Mouse (Mus musculus) regulatory T cell (primary cell): ENCODE measurements around the gene Rxrb.

Experiments
- in situ Hi-C: fragments of 300-600 bp; cut with MboI, MseI; formaldehyde crosslinking; loops from one replicate; pipeline ENCODE4 v1.15.1; 2025; ENCODE audit warnings: high pct_unique_total_duplicates

The Rxrb gene

GRCm38 (mm10) chr17:34024861-34025755, 6.5 kb upstream of the Rxrb start:
- in situ Hi-C loops, result loop anchor here (5.0 to 25.0 kb wide), 2 partner anchors 68 to 812 kb away; partner anchors contain the start of genes Dxo, Rps18, Stk19 and Vps52

- in situ Hi-C loops, result loop anchor here (25.0 kb wide), 1 partner anchor 812 kb away; the partner anchor contains the start of genes Dxo and Stk19
Measured at GRCm38 (mm10) chr17:34025756-34026151, 5.9 kb upstream of the Rxrb start.

- in situ Hi-C loops, result loop anchor here (25.0 kb wide), 1 partner anchor 811 kb away; the partner anchor contains the start of genes Dxo and Stk19
Measured at GRCm38 (mm10) chr17:34026221-34026620, 5.4 kb upstream of the Rxrb start.

- in situ Hi-C loops, result loop anchor here (25.0 kb wide), 1 partner anchor 810 kb away; the partner anchor contains the start of genes Dxo and Stk19
Measured at GRCm38 (mm10) chr17:34026917-34027655, 4.5 kb upstream of the Rxrb start.

GRCm38 (mm10) chr17:34027656-34028223, 3.9 kb upstream of the Rxrb start, which contains the start of gene H2-Ke6:
TSS of gene H2-Ke6 (minus strand) at chr17:34028060.
- in situ Hi-C loops, result loop anchor here (25.0 kb wide), 1 partner anchor 810 kb away; the partner anchor contains the start of genes Dxo and Stk19

- in situ Hi-C loops, result loop anchor here (25.0 kb wide), 1 partner anchor 809 kb away; the partner anchor contains the start of genes Dxo and Stk19
Measured at GRCm38 (mm10) chr17:34028501-34029149, 3.0 kb upstream of the Rxrb start.

- in situ Hi-C loops, result loop anchor here (25.0 kb wide), 1 partner anchor 808 kb away; the partner anchor contains the start of genes Dxo and Stk19
Measured at GRCm38 (mm10) chr17:34029150-34029889, 2.3 kb upstream of the Rxrb start.

- in situ Hi-C loops, result loop anchor here (10.0 to 25.0 kb wide), 2 partner anchors 615 to 807 kb away; partner anchors contain the start of genes Atf6b, Dxo, Fkbpl and Stk19
Measured at GRCm38 (mm10) chr17:34029890-34030595, 1.6 kb upstream of the Rxrb start.

- in situ Hi-C loops, result loop anchor here (10.0 to 25.0 kb wide), 2 partner anchors 614 to 806 kb away; partner anchors contain the start of genes Atf6b, Dxo, Fkbpl and Stk19
Measured at GRCm38 (mm10) chr17:34030861-34031326, 718 bp upstream of the Rxrb start.

- in situ Hi-C loops, result loop anchor here (10.0 to 25.0 kb wide), 2 partner anchors 613 to 805 kb away; partner anchors contain the start of genes Atf6b, Dxo, Fkbpl and Stk19
Measured at GRCm38 (mm10) chr17:34032174-34032632, 591 bp downstream of the Rxrb start.

GRCm38 (mm10) chr17:34032806-34033205, 1.2 kb downstream of the Rxrb start:
- in situ Hi-C loops, result loop anchor here (10.0 to 25.0 kb wide), 2 partner anchors 612 to 804 kb away; partner anchors contain the start of genes Atf6b, Dxo, Fkbpl and Stk19

GRCm38 (mm10) chr17:34033441-34033840, 1.8 kb downstream of the Rxrb start:
- in situ Hi-C loops, result loop anchor here (10.0 to 25.0 kb wide), 2 partner anchors 611 to 804 kb away; partner anchors contain the start of genes Atf6b, Dxo, Fkbpl and Stk19

GRCm38 (mm10) chr17:34034064-34034463, 2.5 kb downstream of the Rxrb start:
- in situ Hi-C loops, result loop anchor here (10.0 to 25.0 kb wide), 2 partner anchors 611 to 803 kb away; partner anchors contain the start of genes Atf6b, Dxo, Fkbpl and Stk19

- in situ Hi-C loops, result loop anchor here (10.0 to 25.0 kb wide), 2 partner anchors 609 to 802 kb away; partner anchors contain the start of genes Atf6b, Dxo, Fkbpl and Stk19
Measured at GRCm38 (mm10) chr17:34035517-34035916, 3.9 kb downstream of the Rxrb start.

- in situ Hi-C loops, result loop anchor here (10.0 to 25.0 kb wide), 2 partner anchors 608 to 801 kb away; partner anchors contain the start of genes Atf6b, Dxo, Fkbpl and Stk19
Measured at GRCm38 (mm10) chr17:34036647-34037046, 5.0 kb downstream of the Rxrb start.

GRCm38 (mm10) chr17:34037241-34037640, 5.6 kb downstream of the Rxrb start:
- in situ Hi-C loops, result loop anchor here (10.0 to 25.0 kb wide), 2 partner anchors 608 to 800 kb away; partner anchors contain the start of genes Atf6b, Dxo, Fkbpl and Stk19

- in situ Hi-C loops, result loop anchor here (10.0 to 25.0 kb wide), 2 partner anchors 606 to 799 kb away; partner anchors contain the start of genes Atf6b, Dxo, Fkbpl and Stk19
Measured at GRCm38 (mm10) chr17:34038440-34038839, 6.8 kb downstream of the Rxrb start.
